Mouse (Mus musculus) layer of hippocampus, adult 8-10 months (tissue): ENCODE data around the gene Igfals. TPM values are rescaled to one million over a fixed set of nuclear protein-coding genes. Genes with fewer than 3 reads are reported as not detected.

ENCODE experiments used
- DNase-seq, 2 experiments: peaks; one replicate each; pipeline ENCODE4 v3.0.0; 2022; ENCODE audit warnings: low spot score in 2 of 2
- total RNA-seq, 4 experiments: library from RNA; stranded (reverse); gene quantifications; 2 replicates each; pipeline ENCODE4 v1.2.4; 2022

Gene Igfals
- total RNA-seq, 4 experiments from 2014 or later: not detected

DNA sequence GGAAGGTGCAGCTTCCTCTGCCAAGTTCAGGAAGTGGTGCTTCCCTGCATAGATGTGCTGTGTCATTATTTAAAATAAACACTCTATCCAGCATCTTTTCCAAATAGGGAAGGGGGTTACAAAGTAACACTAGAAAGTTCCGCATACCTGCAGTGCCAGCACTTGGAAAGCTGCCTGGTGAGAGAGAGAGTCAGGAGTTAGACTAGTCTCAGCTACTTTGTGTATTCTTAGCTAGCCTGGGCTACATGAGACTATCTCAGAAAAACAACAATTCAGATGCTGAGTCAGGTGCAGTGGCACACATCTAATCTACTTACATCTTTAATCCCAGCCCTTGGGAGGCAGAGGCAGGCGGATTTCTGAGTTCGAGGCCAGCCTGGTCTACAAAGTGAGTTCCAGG, 4.0 kb upstream of the Igfals start:
- no peak for DNase-seq

DNA sequence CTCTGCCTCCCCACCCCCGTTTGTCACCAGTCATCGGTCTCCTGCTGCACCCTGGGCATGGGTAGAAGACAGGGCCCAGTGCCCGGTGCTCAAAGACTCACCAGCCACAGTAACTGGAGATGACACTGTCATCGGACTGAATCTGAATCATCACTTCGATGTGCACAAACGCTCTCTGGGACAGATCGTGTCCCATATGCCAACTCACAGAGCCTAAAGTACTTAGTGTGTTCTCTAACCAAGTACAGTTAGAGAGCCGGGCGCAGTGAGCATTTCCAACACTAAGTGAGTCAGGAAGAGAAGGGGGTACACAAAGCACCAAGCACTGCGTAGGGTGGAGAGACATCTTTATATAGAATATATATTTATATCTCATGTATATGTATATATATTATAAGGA, 2.1 kb downstream of the Igfals start:
- DNase-seq: no peak

DNA sequence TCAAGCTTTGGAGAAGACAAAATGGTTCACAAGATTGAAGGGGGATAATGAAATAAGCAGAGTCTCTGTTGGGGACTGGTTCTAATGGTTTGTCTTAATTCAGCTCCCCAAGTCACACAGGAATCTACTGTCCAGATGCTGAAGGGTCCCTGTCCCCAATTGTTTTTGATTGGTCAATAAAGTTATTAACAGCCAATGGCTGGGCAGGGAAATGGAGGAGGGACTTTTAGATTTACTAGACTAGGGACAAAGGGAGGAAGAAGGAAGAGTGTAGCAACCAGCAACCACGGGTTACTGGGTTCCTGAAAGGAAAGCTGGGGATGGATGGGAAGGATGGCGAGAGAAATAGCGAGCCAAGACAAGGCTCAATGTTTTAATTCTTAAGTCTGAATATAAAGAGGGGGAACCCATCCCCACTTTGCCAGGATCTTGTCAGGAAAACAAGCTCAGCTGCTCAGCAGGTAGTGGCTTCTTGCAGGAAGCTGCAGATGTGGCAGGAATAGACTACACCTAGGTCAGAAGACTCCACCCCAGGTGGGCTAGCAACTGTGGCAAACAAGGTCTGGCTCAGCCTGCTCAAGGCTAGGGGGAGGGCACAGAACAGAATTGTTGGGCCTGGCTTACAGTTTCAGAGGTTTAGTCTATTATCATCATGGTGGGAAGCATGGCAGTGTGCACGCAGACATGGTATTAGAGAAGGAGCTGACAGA, 8.1 kb downstream of the Igfals start:
- DNase-seq: no peak

DNA sequence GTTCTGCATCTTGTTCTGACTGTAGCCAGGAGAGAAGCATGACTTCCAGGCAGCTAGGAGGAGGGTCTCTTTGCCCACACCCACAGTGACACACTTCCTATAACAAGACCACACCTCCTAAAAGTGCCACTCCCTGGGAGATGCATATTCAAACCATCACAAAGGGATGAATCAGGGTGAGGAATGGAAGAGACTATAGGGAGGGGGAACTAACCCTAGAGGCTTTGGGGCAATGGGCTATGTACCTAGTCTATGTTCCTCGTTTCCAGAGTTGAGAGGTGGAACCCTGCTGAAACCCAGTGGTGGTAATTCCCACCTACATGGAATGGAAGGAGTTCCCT, 8.6 kb downstream of the Igfals start:
- no peak for DNase-seq

DNA sequence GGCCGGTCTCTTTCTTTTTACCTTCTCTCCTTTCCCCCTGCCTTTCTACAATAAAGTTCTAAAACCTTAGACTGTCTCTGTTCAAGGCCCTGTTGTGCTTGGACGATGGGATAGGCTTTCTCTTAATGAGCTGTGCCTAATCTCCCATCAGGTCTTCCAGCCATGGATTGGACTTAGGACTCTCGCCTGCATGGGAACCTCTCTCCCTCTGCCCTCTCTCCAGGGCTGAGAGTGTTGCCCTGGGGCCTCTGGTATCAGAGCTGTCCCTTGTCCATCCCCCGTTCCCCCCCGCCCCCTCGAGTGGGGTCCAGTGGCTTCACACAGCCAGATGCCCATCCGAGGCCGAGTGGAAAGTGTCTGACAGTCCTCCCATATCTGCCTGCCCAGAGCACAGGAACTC, 9.2 kb downstream of the Igfals start:
- no peak for DNase-seq

DNA sequence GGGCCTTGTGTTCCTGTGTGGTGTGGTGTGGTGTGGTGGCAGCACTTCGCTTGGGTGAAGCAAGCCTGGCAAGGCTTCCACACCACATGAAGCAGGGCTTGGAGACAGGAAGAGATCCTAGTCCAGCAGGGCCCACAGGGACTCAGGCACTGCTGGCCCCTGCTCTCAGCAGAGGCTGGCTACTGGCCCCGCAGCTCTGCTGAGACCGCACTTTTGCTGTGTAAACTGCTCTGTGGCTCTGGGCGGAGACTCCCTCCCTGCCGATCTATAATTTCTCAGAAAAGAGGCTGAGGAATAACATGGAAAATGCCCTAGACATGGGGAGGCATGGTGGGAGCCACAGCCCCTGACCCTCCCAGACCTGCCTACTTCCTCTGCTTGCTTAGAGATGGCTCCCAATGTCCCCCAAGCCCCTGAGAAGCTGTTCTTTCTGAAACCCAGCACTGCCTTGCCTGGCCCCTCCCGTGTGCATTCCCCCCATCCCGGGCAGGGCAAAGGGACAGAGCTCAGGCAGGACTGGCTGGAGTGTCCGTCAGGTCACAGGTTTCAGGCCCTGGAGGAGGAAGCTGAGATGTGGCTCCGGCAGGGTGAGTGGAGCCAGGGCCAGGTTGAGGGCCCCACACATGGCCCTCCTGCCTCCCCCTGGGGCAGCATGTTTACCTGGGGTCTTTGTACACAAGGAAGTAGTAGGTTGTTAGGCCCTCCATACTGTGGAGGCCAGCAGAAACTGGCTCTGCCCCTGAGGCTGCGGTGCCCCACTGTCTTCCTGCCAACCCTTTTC, 11.7 kb downstream of the Igfals start:
- DNase-seq: no peak

DNA sequence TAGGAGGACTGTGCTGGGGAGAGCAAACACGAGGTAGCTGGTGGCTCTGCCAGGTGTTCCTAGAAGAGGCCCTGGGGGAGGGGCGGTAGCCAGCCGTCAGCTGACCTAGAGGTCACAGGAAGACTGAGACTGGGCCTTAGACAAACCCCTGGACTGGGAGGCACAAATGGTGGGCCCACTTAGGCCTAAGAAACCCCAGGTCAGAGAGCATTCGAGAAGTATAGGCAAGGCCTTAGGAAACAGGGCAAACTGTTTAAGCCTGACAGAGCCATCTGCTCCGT, 12.3 kb downstream of the Igfals start:
- no peak for DNase-seq

DNA sequence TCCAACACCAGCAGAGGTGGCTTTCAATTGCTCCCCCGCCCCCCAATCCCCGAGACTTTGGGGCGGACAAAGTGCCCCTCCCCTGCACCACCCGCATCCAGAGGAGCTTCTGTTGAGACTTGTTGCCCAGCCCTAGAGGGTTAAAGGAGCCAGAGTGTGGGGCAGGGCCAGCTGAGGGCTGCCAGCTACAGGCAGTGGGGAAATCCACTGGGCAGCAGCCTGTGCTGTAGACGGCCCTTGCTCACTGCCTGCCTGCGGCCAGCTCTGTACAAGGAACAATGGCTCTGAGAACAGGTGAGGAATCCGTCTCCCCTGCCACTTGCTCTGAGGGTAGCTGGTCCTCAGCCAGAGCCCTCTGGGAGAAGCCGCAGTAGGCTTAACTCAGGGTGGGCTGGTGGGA, 12.7 kb downstream of the Igfals start:
- DNase-seq: no peak

DNA sequence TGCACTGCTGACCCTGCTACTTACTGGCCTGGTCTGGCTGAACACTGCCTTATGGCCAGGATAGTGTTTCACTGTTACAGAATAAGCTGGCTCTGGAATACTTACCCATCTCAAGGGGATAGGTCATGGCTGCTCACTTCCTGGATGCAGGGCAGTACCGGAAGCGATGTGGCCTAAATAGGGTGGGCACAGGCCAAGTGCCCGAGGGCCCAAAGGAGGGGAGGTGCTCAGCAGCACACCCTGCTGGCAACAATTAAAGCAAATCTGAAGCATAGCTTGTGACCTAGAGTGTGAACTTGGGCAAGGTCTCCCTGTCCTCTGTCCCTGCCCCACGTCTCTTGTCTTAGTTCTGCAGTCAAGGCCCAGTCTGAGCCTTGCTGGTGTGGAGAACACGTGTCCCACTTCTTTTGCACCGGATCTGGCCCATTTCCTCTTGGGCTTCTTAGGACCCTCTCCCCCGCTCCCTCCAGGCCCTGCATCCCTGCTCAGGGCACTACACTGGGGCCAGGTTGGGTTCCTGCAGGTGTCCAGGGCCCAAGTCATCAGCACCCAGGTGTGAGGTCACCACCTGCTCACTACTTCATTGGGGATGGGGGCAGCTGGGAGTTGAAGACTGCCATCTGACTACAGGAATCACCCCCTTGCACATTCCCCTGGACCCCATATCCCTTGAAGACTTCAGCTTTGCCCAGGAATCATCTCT, 16.1 kb downstream of the Igfals start:
- no peak for DNase-seq

DNA sequence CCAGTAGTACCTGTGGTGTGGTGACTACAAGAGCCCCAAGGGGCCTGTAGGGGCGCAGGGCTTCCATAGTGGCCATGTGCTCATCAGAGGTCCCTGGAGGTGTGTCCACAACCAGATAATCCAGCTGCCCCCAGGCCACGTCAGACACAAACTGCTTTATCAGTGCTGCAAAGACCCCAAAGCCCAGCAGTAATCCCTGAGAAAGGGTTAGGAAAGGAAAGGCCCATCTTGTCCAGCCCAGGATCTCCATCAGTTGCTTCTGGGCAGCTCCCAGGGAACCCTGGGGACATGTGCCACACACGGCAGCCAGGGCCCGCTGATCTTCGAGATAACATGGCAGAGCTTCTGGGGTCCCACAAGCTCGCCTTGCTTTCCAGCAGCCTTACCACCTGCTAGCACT, 18.6 kb downstream of the Igfals start:
- DNase-seq: no peak

DNA sequence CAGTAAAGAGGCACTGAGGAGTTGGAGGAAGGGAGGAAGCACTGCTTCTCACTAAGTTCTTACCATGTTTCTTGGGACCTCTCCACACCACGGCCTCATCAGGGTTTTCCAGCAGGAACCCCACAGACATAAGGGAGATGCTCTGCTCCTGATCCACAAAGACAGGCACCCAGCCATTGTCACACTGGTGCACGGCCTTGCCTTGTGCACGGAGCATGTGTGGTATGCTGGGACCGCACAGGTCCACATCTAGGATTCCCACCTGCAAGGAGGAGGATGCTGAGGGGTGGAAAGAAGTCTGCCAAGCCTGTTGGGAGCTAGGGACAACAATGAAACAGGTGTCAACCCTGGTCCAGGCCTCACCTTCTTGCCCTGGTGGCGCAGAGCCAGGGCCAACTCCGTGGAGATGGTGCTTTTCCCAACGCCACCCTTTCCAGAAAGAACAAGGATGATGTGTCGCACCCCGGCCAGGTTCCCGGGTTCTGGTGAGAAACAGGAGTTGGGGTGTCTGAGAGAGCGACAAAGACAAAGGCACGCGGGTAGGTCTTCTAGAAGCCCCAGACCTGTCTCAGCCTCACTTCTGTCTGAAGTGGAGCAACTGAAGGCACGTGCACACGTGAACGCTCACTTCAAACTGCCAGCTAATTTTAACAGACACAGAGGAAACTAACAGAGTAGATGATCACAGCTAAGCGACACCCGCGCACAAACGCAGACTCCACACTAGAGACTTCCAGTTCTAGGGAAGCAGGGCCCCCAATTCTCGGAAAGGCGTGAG, 19.7 kb downstream of the Igfals start:
- DNase-seq: no peak

DNA sequence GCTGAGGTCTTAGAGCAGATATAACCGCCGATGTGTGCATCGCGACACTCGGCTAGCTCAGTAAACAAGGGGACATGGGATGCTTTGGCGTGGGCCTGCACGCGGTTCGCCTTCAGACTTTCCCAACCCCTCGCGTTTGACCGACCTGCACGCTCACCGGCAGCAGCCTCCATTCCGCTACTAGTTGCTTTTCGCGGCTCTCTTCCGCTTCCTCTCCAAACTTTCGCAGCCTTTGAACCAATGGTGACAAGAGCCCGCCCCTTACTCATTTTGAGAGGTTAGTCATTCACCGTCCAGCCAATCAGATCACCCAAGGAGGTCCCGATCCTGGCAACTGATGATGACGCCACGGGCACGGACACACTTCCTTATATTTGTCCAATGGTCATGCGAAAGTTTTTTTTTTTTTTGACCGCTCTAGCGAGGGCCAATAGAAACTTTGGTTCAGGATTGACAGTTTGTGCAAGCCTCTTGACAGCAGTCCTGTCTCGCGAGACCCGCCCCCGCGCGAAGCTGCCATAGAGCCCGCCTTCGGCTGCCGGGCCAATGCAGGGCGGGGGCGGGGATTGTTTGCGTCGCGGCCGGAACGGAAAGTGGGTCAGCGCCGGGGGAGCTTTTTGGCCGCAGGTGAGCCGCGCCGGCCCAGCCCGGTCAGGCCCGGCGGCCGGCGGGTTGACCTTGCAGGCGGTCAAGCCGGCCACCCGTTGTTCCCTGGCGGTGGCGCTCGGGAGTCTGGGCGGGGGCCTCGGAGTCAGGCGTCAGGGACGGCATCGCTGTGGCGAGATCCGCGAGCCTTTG, 20.5 kb downstream of the Igfals start, which contains the start of the genes Nubp2 and Spsb3:
Nubp2 (minus strand) TSS at position 216 of the 798 bp plus-strand sequence.
Spsb3 (plus strand) TSS at position 510 of the 798 bp plus-strand sequence.
- DNase-seq: peak; percentile 99 to 100

DNA sequence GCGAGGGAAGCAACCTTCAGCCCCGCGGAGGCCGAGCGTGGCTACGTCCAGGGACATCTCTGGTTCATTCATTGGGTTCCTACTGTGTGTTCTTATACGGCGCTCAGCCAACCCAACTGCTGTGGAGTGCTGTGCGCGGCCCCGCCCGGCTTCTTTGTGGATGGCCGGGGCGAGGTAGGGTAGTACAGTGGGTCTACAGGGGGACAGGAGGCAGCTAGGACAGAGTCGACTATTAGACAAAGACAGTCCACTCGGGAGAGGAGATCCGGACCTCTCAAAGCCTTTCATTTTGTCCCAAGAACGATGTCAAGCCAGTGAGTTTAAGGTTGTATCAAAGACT, 21.1 kb downstream of the Igfals start:
- DNase-seq: no peak

DNA sequence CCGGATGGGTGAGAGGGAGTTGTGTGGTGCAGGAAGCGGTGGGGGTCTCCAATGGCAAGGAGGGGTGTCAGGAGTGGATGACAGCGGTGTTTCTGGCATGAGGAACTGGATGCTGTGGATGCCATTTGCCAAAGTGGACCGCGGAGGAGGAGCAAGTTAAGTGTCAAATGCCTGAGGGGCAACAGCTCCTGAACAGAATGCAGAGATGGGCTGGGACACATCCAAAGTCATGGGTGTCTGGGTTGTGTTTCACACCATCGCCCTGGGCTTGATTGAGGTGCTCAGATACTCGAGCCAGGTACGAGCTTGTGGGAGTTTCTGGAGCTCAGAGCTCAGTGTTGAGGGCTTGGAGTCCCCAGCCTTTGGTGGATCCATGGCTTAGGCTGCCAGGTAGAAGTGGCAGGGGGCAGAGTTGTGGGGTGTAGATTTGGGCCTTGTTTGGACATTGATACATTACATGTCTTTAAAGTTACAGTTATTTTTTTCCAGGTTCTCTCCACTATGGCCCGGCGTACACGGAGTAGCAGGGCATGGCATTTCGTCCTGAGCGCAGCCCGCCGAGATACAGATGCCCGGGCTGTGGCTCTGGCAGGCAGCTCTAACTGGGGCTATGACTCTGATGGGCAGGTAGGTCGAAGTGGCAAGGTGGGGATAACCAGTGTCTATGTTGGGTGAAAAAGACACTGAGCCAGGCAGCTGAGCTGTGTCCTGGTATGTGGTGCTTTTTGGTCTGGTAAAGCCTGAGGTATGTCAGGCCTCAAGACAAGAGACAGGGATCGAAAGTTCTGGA, 21.7 kb downstream of the Igfals start:
- no peak for DNase-seq

DNA sequence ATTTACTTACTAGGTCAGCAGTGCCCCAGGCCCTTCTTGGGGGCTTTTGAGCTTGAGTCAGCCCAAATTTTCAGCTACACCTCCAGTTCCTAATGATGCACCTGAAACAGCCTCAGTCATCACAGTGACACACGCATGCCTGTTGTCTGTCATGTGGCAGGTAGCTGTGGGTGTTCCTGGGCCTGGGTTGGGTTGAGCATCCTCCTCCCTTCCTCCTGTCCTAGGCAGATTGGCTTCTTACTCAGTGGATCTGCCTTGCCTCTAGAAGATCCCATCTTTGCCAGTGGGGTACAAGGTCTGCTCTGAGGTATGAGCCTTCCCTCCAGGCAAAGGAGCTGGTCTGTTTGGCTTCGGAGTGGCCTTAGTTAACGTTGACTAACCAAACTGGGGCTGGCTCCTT, 23.1 kb downstream of the Igfals start:
- DNase-seq: no peak

DNA sequence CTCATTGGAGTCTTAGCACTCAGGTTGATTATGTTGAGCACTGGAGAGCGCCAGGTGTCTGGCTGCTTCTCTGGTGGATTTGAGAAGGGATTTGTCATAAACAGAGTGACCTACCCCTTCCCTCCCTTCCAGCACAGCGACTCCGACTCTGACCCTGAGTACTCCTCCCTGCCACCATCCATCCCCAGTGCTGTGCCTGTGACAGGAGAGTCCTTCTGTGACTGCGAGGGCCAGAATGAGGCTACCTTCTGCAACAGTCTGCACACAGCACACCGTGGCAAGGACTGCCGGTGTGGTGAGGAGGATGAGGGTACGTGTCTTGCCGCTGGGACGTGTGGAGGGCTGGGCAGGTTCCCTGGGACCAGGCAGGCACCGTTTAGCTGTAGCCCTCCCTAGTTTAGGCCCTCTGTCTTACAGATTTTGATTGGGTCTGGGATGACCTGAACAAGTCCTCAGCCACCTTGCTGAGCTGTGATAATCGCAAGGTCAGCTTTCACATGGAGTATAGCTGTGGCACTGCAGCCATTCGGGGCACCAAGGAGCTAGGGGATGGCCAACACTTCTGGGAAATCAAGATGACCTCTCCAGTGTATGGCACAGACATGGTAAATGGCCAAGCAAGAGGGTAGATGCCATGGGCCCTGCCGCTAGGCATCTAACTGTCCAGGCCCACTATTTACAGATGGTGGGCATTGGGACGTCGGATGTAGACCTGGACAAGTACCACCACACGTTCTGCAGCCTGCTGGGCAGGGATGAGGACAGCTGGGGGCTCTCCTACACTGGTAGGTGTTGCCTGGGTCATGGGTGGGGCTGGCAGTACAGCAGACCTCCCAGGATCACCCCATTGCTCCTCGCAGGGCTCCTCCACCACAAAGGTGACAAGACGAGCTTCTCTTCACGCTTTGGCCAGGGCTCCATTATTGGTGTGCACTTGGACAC, 24.6 kb downstream of the Igfals start:
- no peak for DNase-seq

DNA sequence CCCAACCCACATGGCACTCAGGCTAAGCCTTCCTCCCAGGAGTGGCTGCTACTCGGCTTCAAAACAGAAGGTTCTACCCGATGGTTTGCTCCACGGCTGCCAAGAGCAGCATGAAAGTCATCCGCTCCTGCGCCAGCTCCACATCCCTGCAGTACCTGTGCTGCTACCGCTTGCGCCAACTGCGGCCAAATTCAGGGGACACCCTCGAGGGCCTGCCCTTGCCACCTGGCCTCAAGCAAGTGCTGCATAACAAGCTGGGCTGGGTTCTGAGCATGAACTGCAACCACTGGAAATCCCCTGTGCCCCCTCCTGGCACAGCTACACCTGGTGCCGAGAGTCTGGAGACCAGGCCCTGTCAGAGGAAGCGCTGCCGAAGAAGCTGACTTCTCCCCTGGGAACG, 25.5 kb downstream of the Igfals start:
- peak in 1 of 2 experiments; percentile 31 for DNase-seq

DNA sequence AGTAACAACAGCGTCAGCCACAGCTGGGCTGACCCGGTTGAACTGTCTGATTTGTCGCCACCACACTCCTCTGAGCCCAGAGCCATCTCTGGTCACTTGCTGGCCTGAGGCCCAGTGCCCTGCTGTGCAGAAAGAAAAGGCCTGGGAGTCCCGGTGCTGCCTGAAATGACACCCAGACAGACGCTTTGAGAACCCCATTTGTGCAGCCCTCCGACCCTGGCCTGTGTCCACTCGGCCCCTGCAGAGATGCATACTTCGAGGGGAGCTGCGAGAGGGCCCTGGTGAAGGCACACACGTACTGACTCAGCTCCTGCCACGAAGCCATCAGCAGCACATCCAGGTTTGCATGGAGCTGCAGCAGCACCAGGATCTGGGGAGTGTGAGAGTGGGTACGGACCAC, 27.0 kb downstream of the Igfals start:
- no peak for DNase-seq

DNA sequence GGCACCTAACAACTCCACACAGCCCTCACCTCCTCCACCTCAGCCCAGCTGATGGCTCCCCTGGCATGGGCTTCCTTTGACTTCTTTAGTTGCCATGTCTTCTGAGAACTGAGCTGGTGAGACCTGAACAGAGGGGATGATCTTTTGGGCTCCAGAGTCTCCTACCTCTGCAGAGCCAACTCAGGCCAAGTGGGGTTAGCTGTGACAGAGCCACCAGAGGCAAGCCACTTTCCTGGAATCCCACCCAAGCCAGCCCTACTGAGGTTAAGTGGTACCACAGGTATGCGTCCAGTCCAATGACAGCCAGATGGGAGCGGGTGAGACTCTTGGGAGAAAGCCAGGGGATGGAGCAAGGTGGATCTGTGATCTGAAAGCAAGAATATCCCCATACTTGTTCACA, 27.5 kb downstream of the Igfals start:
- no peak for DNase-seq
